Mouse (Mus musculus): ENCODE measurements around the gene Tmem189. TPM values are rescaled to one million over a fixed set of nuclear protein-coding genes. Genes with fewer than 3 reads are reported as not detected.

The Tmem189 gene
- polyA plus RNA-seq (2012; rRNA removed) = 71.5 and 75.7 TPM in 2 replicates

- DNase-seq (ENCODE audit: extremely low spot score in 1 of 2, low spot score in 1 of 2) = peak in 1 of 2 experiments; percentile 62
Observed at GRCm38 (mm10) chr2:167689501-167690218, at the start of gene Tmem189. Gene Tmem189 (minus strand): TSS chr2:167689822.

GRCm38 (mm10) chr2:167739030-167739429, 49.4 kb upstream of the Tmem189 start:
- no peak for DNase-seq (ENCODE audit: extremely low spot score in 1 of 2, low spot score in 1 of 2)

DNA sequence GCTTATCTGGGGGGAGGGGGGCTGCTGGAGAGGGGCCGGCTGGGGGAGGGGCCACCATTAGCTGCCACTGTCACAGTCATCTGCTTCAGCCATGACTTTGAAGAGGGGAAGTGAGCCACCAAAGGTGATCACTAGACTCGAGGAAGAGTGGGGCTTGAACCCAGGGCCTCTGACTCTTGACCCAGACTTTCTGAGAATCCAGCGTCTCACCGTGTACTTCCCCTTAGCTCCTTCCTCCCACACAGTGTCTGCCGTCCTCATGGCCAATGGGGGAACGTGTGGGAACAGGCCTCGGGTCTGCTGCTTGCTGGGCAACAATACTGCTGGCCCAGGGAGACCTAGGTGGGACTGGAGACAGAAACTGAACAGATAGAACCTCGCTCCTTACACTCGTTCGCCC, 45.2 kb upstream of the Tmem189 start:
- DNase-seq (ENCODE audit: extremely low spot score in 1 of 2, low spot score in 1 of 2) = no peak

- DNase-seq (ENCODE audit: extremely low spot score in 1 of 2, low spot score in 1 of 2) = no peak
Observed at GRCm38 (mm10) chr2:167731149-167731548, 41.5 kb upstream of the Tmem189 start.

GRCm38 (mm10) chr2:167730036-167730435, 40.4 kb upstream of the Tmem189 start:
- DNase-seq (ENCODE audit: extremely low spot score in 1 of 2, low spot score in 1 of 2) = no peak

DNA sequence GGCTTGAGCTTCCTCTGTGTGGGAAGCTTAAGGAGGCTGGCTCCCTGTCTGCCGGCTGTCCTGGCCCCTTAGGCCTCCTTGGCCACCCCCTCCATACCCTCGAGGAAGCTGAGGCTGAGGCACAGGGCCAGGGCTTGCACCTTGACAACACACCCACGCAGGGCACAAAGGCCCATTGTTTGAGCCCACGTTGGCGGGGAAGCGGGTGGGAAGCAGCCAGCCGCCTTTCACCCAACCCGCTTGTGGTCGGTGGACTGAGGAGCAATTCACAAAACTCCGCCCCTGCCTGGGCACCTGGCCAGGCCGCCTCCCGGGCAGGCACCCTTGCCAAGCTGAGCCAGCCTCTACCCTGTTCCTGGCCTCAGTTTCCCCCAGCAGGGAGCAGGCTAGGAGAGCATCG, 37.5 kb upstream of the Tmem189 start:
- peak; percentile 15 to 65 for DNase-seq (ENCODE audit: extremely low spot score in 1 of 2, low spot score in 1 of 2)

GRCm38 (mm10) chr2:167725879-167726278, 36.3 kb upstream of the Tmem189 start:
- DNase-seq (ENCODE audit: extremely low spot score in 1 of 2, low spot score in 1 of 2) = no peak

DNA sequence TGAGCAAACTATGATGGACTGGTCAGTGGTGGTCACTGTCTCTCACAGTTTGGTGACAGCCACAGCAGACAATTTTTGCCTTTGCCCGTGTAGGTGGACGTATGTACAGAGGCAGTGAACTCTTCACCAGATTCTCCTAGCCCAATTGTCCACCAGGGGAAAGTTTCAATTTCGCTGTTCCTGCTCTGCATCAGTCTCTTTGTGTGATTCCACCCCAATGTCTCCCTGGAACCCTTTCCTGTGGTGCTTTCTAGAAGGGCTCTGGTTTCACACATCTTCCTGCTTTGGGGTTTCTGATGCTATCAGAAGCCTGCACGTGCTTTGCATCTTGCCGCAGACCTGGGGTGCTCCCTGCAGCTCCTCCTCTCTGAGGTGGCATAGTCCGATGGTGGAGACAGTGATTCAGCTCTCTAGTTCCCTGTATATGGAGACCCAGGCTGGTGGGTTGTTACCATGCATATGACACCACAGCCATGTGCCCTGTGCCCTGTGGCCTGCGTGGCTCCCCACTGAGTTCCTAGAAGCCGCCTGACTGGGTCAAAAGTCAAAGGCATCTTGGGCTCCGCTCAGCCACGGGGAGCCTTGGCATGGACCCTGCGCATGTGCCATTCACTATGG, 34.1 kb upstream of the Tmem189 start:
- no peak for DNase-seq (ENCODE audit: extremely low spot score in 1 of 2, low spot score in 1 of 2)

GRCm38 (mm10) chr2:167722538-167722937, 32.9 kb upstream of the Tmem189 start:
- no peak for DNase-seq (ENCODE audit: extremely low spot score in 1 of 2, low spot score in 1 of 2)

GRCm38 (mm10) chr2:167721159-167721882, 31.7 kb upstream of the Tmem189 start:
- DNase-seq (ENCODE audit: extremely low spot score in 1 of 2, low spot score in 1 of 2) = no peak

DNA sequence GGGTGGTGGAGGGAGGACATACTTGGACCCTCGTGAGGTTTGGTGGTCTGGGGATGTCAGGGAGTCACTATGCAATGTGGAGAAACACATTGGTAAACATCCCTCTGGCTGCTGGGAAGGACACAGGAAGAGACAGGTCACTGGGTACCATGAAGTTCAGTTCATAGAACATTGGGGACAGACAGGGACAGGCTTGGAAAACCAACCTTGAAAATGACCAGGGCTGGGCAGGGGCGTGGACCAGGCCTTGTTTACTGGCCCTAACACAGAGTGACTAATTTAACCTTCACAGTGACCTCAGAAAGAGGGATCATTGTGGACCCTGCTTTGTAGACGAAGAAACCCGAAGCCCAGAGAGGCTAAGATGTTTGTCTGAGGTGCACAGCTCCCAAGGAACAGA, 29.9 kb upstream of the Tmem189 start:
- DNase-seq (ENCODE audit: extremely low spot score in 1 of 2, low spot score in 1 of 2) = no peak

DNA sequence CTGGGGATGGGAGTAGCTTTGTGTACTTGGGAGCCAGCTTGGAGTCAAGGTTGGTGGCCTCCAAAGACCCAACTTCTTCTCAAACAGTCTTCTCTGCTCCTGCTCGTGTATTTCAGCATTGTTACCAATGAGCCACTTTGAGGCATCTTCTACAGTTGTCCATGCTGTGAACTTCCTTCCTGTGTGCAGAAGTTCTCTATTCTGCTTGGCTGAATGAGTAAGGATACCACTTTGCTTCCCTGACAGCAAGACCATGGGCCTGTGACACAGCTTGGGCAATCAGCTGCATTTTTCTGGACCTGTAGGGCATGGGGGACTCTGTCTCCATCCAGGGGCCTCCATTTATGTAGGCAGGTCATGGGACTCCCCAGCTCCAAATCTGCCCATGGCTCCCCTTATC, 27.6 kb upstream of the Tmem189 start:
- DNase-seq (ENCODE audit: extremely low spot score in 1 of 2, low spot score in 1 of 2) = no peak

DNA sequence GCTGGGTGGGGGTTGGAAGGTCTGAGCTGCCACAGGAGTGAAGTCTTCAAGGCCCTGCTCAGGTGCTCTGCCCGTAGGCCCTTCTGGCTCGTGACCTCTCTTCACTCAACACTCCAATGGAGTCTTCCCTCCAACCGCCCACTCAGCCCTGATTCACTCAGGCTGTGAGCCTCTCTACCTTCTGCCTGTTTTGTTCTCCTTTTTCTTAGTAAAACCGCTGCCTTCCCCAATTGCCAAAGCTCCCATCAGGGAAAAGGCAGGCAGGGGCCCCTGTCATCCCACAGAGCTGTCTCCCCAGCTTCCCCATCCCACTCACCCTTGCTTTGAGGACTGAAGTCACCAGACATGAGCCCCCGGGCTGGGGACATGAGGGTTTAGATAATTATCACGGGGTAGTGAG, 25.4 kb upstream of the Tmem189 start:
- peak in 1 of 2 experiments; percentile 59 for DNase-seq (ENCODE audit: extremely low spot score in 1 of 2, low spot score in 1 of 2)

- no peak for DNase-seq (ENCODE audit: extremely low spot score in 1 of 2, low spot score in 1 of 2)
Observed at GRCm38 (mm10) chr2:167714298-167714697, 24.7 kb upstream of the Tmem189 start.

- no peak for DNase-seq (ENCODE audit: extremely low spot score in 1 of 2, low spot score in 1 of 2)
Observed at GRCm38 (mm10) chr2:167712872-167713821, 23.5 kb upstream of the Tmem189 start.

DNA sequence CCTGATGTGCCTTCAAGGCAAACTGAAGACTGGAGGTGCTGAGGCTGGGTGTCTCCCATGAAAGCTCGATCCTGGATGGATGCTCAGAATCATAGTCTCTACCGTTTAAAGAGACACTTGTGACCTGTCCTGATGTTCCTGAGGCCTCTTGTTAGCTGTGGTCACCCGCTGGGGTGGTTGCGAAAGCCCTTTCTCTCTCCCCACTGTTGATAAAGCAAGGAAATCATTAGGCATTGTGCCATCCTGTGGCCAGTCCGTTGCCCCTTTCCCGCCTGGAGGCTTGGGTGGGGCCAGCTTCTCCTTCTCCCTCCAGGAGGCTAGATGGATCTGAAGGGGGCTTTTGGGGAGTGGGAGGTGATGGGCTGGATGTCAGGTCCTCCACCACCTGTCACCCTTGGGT, 21.0 kb upstream of the Tmem189 start:
- DNase-seq (ENCODE audit: extremely low spot score in 1 of 2, low spot score in 1 of 2) = no peak

DNA sequence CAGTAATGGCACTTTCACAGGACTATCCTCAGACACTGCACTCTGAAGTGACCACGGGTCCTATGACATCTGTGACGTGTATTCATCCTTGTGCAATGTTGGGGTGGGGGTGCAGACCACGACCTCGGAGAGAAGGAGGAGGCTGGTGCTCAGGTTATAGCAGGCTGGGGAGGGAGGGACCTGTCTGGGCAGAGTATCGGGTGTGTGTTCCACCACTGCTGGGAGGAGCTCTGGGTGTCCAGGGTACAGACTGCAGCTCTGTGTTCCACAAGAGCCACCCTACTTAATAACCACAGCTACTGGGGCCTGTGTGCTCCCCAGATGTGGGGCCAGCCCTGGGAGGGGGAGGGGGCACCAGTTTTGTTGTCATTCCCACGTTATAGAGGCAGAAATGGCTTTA, 20.3 kb upstream of the Tmem189 start:
- DNase-seq (ENCODE audit: extremely low spot score in 1 of 2, low spot score in 1 of 2) = no peak

- DNase-seq (ENCODE audit: extremely low spot score in 1 of 2, low spot score in 1 of 2) = no peak
Observed at GRCm38 (mm10) chr2:167708373-167708772, 18.8 kb upstream of the Tmem189 start.

DNA sequence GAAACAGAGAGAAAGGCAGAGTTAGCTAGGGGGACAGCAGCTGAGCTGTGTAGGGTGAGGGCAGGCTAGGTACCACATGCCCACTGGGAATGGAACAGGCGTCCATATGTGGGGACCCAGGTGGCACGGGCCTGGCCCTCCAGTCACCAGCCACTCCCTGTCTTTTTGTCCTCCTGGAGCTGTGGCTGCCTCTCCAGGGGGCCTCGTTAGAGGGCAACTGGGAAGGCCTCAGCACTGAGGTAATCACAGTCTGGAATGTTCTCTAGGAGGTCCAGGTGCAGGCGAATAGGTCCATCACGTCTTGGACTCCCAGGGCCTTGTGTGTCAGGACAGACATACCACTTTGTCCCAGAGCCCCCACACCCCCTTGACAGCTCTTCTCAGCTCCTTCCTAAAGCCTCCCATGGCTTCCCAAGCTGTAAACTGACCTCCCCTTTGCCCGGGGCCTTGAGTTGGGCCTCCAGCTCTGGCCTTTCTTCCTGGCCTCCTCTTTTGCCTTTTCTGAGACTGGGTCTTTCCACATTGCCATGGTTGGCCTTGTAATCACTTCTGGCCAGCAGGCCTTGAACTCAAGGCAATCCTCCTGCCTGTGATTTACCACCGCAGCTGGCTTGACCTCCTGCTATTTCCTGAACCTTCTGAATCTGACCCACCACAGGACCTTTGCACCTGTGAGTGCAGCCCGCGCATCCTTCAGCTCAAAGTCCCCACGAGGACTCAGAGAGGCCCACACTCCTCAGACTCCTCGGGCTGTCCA, 16.7 kb upstream of the Tmem189 start:
- no peak for DNase-seq (ENCODE audit: extremely low spot score in 1 of 2, low spot score in 1 of 2)

GRCm38 (mm10) chr2:167704409-167704808, 14.8 kb upstream of the Tmem189 start:
- DNase-seq (ENCODE audit: extremely low spot score in 1 of 2, low spot score in 1 of 2) = no peak
